Mouse (Mus musculus) thymus, adult 2 months (tissue): Measurements from ENCODE around the gene Tas2r143. TPM values are rescaled to one million over a fixed set of nuclear protein-coding genes. Genes with fewer than 3 reads are reported as not detected.

ENCODE experiments used
- DNase-seq: peaks from one replicate; pipeline ENCODE4 v3.0.0; 2021
- H3K27ac ChIP-seq: fragments of 200-500 bp; 2 replicates; pipeline ENCODE4 v1.5.1; 2012; ENCODE audit warnings: low read length, control low read depth; ENCODE audit not compliant: control insufficient read depth, insufficient read depth
- H3K27me3 ChIP-seq: fragments of 200-500 bp; 2 replicates; pipeline ENCODE4 v1.6.1; 2012; ENCODE audit warnings: mild to moderate bottlenecking, low read length, moderate library complexity, mixed read lengths; ENCODE audit not compliant: control insufficient read depth, insufficient read depth
- H3K36me3 ChIP-seq: fragments of 200-500 bp; 2 replicates; pipeline ENCODE4 v1.6.1; 2012; ENCODE audit warnings: mild to moderate bottlenecking, low read length, moderate library complexity; ENCODE audit not compliant: control insufficient read depth, insufficient read depth
- H3K4me1 ChIP-seq: fragments of 200-500 bp; replicated peaks from 2 replicates; pipeline ENCODE4 v1.6.1; 2012; ENCODE audit warnings: low read length; ENCODE audit not compliant: control insufficient read depth, insufficient read depth
- H3K4me3 ChIP-seq: fragments of 200-500 bp; 2 replicates; pipeline ENCODE4 v1.5.1; 2012; ENCODE audit warnings: mild to moderate bottlenecking, low read length, control low read depth, moderate library complexity; ENCODE audit not compliant: control insufficient read depth, insufficient read depth
- CTCF ChIP-seq: fragments of 200-500 bp; IDR thresholded peaks from 2 replicates; pipeline ENCODE4 v1.5.1; 2012; ENCODE audit warnings: mild to moderate bottlenecking, control low read depth, low read length, moderate library complexity, borderline replicate concordance; ENCODE audit not compliant: control insufficient read depth, poor library complexity, insufficient read depth; ENCODE audit errors: extremely low read depth
- POLR2A ChIP-seq: fragments of 200-500 bp; IDR thresholded peaks from 2 replicates; pipeline ENCODE4 v1.6.1; 2012; ENCODE audit warnings: mild to moderate bottlenecking, low read length, control low read depth, moderate library complexity; ENCODE audit not compliant: control insufficient read depth, poor library complexity, insufficient read depth; ENCODE audit errors: extremely low read depth
- WGBS: fragments of 180-500 bp; shearing (Covaris S2); methylation state at CpG from one replicate; pipeline ENCODE4 v1.1.7; 2018; 5-methylcytosine and 5-hydroxymethylcytosine counted together
- polyA plus RNA-seq: library from polyadenylated mRNA; depleted of rRNA; stranded (reverse); fragments of >200 nt; gene quantifications from 2 replicates; pipeline ENCODE4 v1.2.3, GENCODE M21; 2012

Gene Tas2r143
- polyA plus RNA-seq, 1 experiment: 0.55 TPM

DNA sequence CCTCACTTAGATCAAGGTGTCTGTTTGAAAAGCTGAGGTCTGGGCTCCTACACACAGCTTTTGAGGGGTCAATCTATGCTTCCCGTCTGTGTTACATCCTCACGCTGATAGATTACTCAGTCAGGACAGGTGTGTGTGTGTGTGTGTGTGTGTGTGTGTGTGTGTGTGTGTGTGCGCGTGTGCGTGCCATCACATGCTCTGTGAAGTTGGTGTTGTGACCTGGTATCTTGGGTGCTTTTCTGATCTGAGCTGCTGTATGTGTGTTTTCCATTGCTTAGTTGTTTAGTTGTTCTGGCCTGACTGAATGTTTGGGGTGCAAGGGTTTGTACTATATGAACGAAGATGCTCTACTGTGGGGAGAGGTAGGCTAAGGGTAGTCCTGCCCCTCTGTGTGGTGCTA lies 44.7 kb upstream of the Tas2r143 start:
- Histone ChIP-seq H3K4me1 (peaks cover 34% of the 10 kb centered on the region), H3K36me3 (peaks cover 35% of the 10 kb centered on the region)

DNA sequence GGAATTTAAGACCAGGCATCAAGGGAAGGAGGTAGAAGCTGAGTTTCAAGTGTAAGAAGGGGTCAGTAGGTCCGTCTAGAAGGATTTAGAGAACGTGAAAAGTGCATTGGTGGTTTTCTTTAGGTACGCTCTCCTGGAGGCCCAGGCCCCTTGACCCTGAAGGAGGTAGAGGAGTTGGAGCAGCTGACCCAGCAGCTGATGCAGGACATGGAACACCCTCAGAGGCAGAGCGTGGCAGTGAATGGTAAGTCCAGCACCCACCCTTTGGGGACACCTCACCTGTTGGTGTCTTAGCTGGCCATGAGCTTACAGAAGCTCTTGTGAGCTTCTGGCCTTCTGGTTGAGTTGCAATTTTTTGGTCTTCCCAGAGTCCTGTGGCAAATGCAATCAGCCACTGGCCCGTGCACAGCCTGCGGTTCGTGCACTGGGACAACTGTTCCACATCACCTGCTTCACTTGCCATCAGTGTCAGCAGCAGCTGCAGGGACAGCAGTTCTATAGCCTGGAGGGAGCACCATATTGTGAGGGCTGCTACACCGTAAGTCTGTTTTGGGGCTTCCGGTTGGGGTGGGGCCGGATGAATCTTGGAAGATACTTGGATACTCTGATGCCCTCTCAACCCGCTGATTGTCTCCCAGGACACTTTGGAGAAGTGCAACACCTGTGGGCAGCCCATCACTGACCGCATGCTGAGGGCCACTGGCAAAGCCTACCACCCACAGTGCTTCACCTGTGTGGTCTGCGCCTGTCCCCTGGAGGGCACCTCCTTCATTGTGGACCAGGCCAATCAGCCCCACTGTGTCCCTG lies 44.0 kb upstream of the Tas2r143 start:
- DNase-seq: no peak
- Histone ChIP-seq H3K27ac (no peak overlapping the region), H3K4me3 (no peak overlapping the region), H3K27me3 (no peaks in the 10 kb centered on the region), H3K36me3 (peaks cover 35% of the 10 kb centered on the region), H3K4me1 (peaks cover 27% of the 10 kb centered on the region)
- WGBS: 99% methylated on average over 13 of the region's 13 CpGs
- no peak for TF ChIP-seq CTCF
- no peak for TF ChIP-seq POLR2A

More for the DNA sequence above, 44.7 kb upstream of the Tas2r143 start:
- TF ChIP-seq POLR2A (no peak), CTCF (no peak)
- WGBS: 94% methylated on average over 6 of the region's 6 CpGs
- DNase-seq: no peak
- H3K27ac ChIP-seq: no peak overlapping the region
- H3K27me3 ChIP-seq: no peaks in the 10 kb centered on the region
- no peak overlapping the region for H3K4me3 ChIP-seq

DNA sequence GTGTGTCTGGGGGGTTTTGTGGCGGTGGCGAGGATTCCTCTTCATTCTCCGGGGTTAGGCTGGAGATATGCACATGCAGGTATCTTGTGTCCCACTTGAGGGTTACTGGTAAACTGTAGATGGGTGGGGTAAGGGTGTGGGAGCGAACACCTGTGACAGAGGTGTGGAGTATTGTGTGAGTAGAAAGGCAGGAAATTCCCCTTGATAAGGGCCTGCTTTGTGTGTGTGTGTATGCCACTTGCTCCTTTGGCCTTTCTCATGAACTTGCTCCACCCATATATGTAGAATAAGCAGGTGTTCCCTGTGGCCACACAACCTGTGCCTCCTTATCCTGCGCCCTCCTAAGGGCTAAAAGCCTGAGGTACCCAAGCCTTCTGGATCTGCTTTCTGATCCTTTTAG lies 43.1 kb upstream of the Tas2r143 start:
- Histone ChIP-seq H3K4me1 (peaks cover 18% of the 10 kb centered on the region), H3K4me3 (no peak overlapping the region), H3K27me3 (no peaks in the 10 kb centered on the region), H3K27ac (no peak overlapping the region), H3K36me3 (peaks cover 35% of the 10 kb centered on the region)
- TF ChIP-seq CTCF (no peak), POLR2A (no peak)
- no peak for DNase-seq
- WGBS: 85% methylated on average over 5 of the region's 5 CpGs

DNA sequence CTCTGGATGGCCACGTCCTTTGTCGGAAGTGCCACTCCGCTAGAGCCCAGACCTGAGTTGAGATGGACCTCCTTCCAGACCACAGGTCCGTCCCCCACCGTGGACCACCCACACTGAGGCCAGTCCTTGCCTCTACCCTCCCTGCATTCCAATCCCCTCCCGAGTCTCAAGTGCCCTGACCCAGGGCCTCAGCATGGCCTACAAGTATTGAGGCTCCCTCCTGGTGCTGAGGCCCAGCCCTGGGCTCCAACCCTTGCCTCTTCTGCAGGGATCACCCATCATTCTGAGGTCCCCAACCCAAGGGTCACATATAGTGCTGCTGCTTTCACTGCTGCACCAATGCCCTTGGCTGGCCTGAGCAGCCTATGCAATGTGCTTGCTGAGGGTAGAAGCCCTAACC lies 42.1 kb upstream of the Tas2r143 start:
- H3K27ac ChIP-seq: no peak overlapping the region
- H3K4me1 ChIP-seq: peaks cover 14% of the 10 kb centered on the region
- whole genome bisulfite sequencing: 95% methylated on average over 6 of the region's 6 CpGs
- H3K27me3 ChIP-seq: no peaks in the 10 kb centered on the region
- no peak for TF ChIP-seq CTCF
- TF ChIP-seq POLR2A: no peak
- DNase-seq: no peak
- H3K36me3 ChIP-seq: peaks cover 35% of the 10 kb centered on the region
- no peak overlapping the region for H3K4me3 ChIP-seq

DNA sequence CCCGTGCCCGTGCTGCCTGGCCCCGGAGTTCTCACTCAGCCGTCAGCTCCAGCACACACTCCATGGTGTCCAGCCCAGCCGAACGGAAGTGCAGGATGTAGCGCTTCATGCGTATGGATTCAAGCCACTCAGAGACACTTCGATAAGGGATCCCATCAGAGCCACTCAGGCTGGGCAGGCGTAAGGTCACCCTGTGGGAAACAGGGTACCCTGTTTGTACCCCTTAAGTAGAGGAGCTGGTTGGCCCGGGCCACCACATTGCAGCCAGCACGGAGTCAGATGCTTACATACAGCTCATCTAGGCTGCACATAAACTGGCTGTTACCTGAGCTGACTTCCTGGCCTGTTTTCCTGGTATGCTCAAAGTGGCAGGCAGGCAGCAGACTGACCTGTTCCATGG lies 41.1 kb upstream of the Tas2r143 start:
- Histone ChIP-seq H3K27ac (no peak overlapping the region), H3K4me1 (peaks cover 8% of the 10 kb centered on the region), H3K4me3 (no peak overlapping the region), H3K36me3 (peaks cover 35% of the 10 kb centered on the region), H3K27me3 (no peaks in the 10 kb centered on the region)
- DNase-seq: no peak
- TF ChIP-seq CTCF (no peak), POLR2A (no peak)
- WGBS: 96% methylated on average over 12 of the region's 12 CpGs

DNA sequence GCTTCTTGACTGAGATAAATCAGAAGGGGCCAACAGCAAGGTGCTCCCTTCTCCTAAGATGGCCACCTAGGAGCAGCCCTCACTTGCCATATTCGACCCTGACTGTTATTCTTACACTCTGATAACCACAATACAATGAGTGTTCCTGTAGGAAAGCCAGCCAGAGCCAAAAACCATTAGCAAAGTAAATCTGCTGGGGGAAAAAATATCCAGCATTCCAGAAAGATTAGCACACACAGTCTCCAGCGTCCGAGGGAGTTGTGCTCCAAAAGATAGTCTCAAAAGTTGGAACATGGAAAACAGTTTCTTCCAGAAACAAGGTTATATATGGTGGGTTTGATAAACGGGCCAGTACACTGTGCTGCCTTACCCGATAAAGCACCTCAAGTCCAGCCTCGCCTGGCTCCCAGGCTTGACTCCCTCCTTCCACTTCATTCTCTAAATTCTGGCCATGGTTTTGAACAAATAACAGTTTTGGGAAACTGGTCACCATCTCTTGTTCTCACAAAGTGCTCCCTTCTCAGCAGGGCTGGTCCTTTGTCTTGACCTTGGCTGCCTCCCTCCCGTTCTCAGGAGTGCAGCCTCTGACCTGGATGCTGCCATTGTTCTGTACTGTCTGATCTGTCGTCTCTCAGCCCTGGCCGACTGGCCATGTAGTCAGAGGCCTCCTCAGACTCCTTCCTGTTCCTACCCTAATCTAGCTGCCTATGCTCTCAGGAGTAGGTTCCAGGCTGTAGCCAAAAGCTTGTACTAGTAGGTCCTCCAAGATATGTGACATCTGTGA lies 40.5 kb upstream of the Tas2r143 start:
- Histone ChIP-seq H3K4me1 (peaks cover 1% of the 10 kb centered on the region; the same call in 1 of the 2 replicates), H3K27ac (no peak overlapping the region), H3K4me3 (no peak overlapping the region), H3K36me3 (peaks cover 35% of the 10 kb centered on the region), H3K27me3 (no peaks in the 10 kb centered on the region)
- WGBS: 92% methylated on average over 9 of the region's 9 CpGs
- DNase-seq: no peak
- no peak for TF ChIP-seq POLR2A
- no peak for TF ChIP-seq CTCF
